In the genomic region with DNA sequence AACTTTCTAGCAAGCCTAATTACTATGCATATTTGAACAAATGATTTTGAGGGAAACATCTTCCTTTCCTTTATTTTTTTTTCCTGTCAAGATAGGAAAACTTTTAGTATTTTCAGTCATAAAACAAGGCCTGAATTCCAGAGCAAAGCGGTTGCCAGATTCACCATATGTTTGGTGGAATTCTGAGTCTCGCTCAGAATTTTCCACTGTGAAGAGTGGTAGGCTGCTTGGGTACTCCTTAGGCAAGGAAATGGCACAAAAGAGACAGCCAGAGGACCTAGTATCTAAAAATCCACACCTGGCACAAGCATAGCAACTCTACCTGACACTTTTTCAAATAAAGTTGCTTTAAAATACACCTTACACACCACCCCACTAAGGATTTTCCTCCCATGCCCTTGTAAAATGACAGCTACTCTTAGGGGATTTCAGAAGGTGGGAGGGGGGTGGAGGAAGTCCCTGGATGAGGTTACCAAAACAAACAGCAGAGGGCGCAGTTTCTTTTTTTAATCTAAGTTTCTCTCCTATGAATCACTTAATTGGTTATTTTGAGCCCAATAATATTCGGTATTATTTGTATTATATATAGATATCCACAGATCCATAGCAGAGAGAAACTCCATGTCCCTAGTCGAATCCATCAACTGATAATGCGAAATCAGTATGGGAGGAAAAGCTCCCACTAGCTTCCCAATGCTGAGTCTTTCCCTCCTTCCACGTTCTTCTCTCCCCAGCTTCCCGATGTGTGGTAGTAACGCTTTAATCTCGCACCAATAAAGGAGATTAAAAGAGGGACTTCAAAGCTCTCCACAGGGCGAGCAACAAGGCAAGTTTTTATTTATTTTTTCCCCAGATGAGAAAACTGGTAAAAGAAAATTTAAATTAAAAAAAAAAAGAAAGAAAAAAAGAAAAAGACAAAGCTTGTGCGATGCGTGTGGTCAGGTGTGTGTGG, we compare ENCODE assay signal across 7 mouse cellular contexts. TPM values are rescaled to one million over a fixed set of nuclear protein-coding genes. Genes with fewer than 3 reads are reported as not detected.
DNase-seq lines count a peak whose midpoint lies in the region; ATAC-seq and TF ChIP-seq lines count a peak whose summit lies in the region.

No protein-coding gene starts in this region.

- H3K9me3 ChIP-seq in E14TG2a.4 (ENCODE audit: low read length): no peaks in the 10 kb centered on the region
- no peaks in the 10 kb centered on the region for H3K9me3 ChIP-seq in embryonic facial prominence, embryonic 11.5 days (replicated peaks; ENCODE audit: control insufficient read depth, low read length)
- no peaks in the 10 kb centered on the region for H3K9me3 ChIP-seq in lung, postnatal 0 days (ENCODE audit: low read length)

- TF ChIP-seq CTCF in E14TG2a.4 (conservative IDR thresholded peaks at IDR 0.05; ENCODE audit: low read length): peak; percentile 68
- peak; percentile 58 for TF ChIP-seq CTCF in lung, postnatal 0 days (IDR thresholded peaks at IDR 0.05)

- H3K9ac ChIP-seq in embryonic facial prominence, embryonic 11.5 days (replicated peaks; ENCODE audit: low read length): no peak overlapping the region
- H3K9ac ChIP-seq in lung, postnatal 0 days (replicated peaks; ENCODE audit: low read depth): no peak overlapping the region

- H3K4me2 ChIP-seq in embryonic facial prominence, embryonic 11.5 days (ENCODE audit: low read depth, low read length): peak overlapping the region; percentile 98
- peak overlapping the region; percentile 99 for H3K4me2 ChIP-seq in lung, postnatal 0 days (replicated peaks; ENCODE audit: low read depth, low read length)

- H3K4me3 ChIP-seq in E14TG2a.4 (replicated peaks; ENCODE audit: low read length): peak overlapping the region; percentile 81
- peak overlapping the region; percentile 66 for H3K4me3 ChIP-seq in embryonic facial prominence, embryonic 11.5 days (ENCODE audit: low read depth, low read length)
- H3K4me3 ChIP-seq in lung, postnatal 0 days (ENCODE audit: low read depth, low read length): peak overlapping the region; percentile 58

- peaks cover 11% of the 10 kb centered on the region for H3K4me1 ChIP-seq in E14TG2a.4 (replicated peaks; ENCODE audit: low read depth, low read length)
- H3K4me1 ChIP-seq in embryonic facial prominence, embryonic 11.5 days (ENCODE audit: control insufficient read depth, insufficient read depth, low read length): peaks cover 3% of the 10 kb centered on the region; the same call in 1 of the 2 replicates
- H3K4me1 ChIP-seq in lung, postnatal 0 days (ENCODE audit: insufficient read depth, low read depth, low read length): peaks cover 3% of the 10 kb centered on the region; the same call in 1 of the 2 replicates

- peaks cover 48% of the 10 kb centered on the region for H3K27me3 ChIP-seq in E14TG2a.4 (ENCODE audit: insufficient read depth, low read length)
- peaks cover 2% of the 10 kb centered on the region; the same call in 1 of the 2 replicates for H3K27me3 ChIP-seq in embryonic facial prominence, embryonic 11.5 days (ENCODE audit: control insufficient read depth, insufficient read depth, low read length)
- 0 out of 2 replicates have a peak, but pooled peaks cover 9% of the 10 kb centered on the region for H3K27me3 ChIP-seq in lung, postnatal 0 days (replicated peaks; ENCODE audit: insufficient read depth, low read length)

- WGBS in embryonic facial prominence, embryonic 11.5 days: 2% methylated on average over 13 of the region's 13 CpGs
- WGBS in lung, postnatal 0 days: 3% methylated on average over 13 of the region's 13 CpGs

- H3K27ac ChIP-seq in embryonic facial prominence, embryonic 11.5 days (replicated peaks; ENCODE audit: low read depth, low read length): no peak overlapping the region
- H3K27ac ChIP-seq in lung, postnatal 0 days (ENCODE audit: low read length): no peak overlapping the region

- H3K36me3 ChIP-seq in E14TG2a.4 (ENCODE audit: insufficient read depth, low read length): no peaks in the 10 kb centered on the region
- H3K36me3 ChIP-seq in embryonic facial prominence, embryonic 11.5 days (replicated peaks; ENCODE audit: control insufficient read depth, insufficient read depth, low read depth, low read length): no peaks in the 10 kb centered on the region
- no peaks in the 10 kb centered on the region for H3K36me3 ChIP-seq in lung, postnatal 0 days (ENCODE audit: insufficient read depth, low read length)

- ATAC-seq in embryonic facial prominence, embryonic 11.5 days (replicated peaks; ENCODE audit: insufficient number of reproducible peaks, low FRiP score, low TSS enrichment, low read depth): 0 out of 2 replicates have a peak, but pooled peaks have one; percentile 16
- peak; percentile 35; the same call in 1 of the 2 replicates for ATAC-seq in lung, postnatal 0 days

- DNase-seq in adipocyte (ENCODE audit: low spot score): peak; percentile 57
- DNase-seq in embryonic facial prominence, embryonic 11.5 days (ENCODE audit: low spot score): peak; percentile 87
- peak; percentile 56 for DNase-seq in heart, postnatal 4 days
- peak; percentile 41 for DNase-seq in layer of hippocampus, adult 9-11 months
- DNase-seq in lung, postnatal 0 days (ENCODE audit: low spot score): peak; percentile 70
- DNase-seq in right cerebral cortex, postnatal 10 days (ENCODE audit: low spot score in 2 of 2): peak; percentile 39 to 62

- no peak for TF ChIP-seq EP300 in lung, postnatal 0 days (IDR thresholded peaks at IDR 0.05)

RNA-seq across cellular contexts. Expression of gene Ntng1, which starts 2.2 kb away (rescaled TPM):
- 2.7 and 3.5 TPM in 2 replicates for polyA plus RNA-seq in embryonic facial prominence, embryonic 11.5 days (2014; fragmentation: Nextera tagmentation; extraction: Ambion mirVana)
- under 1 TPM; 0.17 to 0.20 TPM for total RNA-seq in heart, postnatal 4 days (2021)
- polyA plus RNA-seq in lung, postnatal 0 days (2015; fragmentation: Nextera tagmentation; extraction: Ambion mirVana): 0.68 and 0.79 TPM in 2 replicates
